Mouse (Mus musculus): ENCODE data around the gene Defb22.

The Defb22 gene

DNA sequence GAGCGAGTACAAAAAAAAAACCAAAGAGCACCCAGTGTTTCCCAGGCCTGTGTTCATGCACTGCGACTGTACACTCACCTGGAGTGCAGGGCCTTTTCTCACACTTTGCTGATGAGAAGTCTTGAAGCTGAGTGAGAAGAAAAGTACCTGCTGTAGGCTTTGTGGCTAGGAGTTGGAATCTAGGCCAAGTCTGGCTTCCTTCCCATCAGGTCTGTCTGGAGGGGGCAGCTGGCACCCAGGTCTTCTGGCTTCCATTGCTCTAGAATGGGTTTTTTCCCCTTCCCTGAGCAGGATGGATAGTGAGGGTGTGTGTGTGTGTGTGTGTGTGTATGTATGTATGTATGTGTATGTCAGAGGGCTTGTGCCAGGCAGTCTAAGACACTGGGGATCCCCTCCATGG lies 50.1 kb downstream of the Defb22 start:
- in situ Hi-C loops (cut with MseI, MboI) = no loop called here

DNA sequence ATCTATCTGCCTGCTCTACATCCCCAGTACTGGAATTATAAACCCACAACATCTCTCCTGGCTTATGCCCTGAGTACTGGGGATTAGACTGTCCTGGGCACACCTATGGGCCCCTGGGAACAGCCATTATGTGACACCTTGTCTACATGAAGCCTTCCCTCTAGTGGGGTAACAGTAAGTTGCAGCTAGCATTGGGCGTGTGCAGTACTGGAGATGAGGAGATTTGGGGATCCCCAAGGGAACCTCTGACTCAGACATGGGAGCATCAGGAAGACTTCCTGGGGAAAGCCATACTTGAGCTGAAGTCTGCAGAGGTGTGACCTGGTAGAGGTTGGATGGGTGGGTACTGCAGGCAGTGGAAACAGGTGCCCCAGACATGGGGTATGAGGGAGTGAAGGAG lies 51.0 kb downstream of the Defb22 start:
- in situ Hi-C loops (cut with MseI, MboI) = no loop called here

DNA sequence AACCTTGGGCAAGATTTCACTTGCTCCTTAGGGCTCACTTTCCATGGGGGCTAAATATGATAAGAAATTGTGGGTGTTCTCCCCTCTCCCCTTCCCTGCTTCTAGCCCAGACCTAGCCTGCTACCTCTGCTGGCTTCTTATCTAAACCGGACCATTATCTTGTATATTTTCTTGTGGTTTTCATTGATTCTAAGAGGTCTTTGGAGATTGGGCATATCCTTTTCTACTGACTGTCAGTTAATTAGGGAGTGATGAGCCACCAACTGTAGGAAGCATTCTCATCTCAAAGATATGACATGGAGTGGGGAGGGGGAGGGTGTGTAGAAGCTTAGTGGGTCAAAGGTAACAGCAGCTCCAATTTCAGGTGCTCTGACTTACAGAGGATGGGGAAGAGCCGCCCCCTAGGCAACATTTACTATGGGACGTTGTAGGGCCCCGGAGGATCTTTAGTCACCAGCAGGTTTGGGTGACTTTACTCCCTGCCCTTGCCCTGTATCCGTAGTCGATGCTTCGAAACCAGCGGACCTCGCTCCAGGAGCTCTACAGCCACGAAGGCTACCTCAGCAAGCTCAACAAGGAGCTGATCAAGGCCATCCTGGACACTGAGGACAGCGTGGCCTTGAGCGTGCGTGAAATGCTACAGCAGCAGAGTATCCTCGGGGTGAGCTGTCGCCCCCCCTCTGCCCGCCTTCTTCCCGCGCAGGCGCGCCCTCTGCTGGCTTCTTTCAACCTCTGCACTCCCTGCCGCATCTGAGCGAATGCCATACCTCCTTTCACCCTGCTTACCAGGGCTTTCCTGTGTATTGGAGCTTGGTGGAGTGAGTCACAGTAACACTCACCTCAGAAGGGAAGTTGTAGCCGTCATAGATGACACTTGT lies 52.7 kb downstream of the Defb22 start:
- in situ Hi-C loops (cut with MseI, MboI) = no loop called here

- in situ Hi-C loops (cut with MseI, MboI) = no loop called here
These were observed 53.5 kb downstream of the Defb22 start for GRCm38 (mm10) chr2:152436405-152436901.

Measured in mouse trophoblast stem cell (cell line).